Mouse (Mus musculus) lung, adult 2 months (tissue): Measurements from ENCODE around the gene Coa6. TPM values are rescaled to one million over a fixed set of nuclear protein-coding genes. Genes with fewer than 3 reads are reported as not detected.
A peak's percentile ranks its signal among the peaks of the same experiment; 100 is the strongest.

Experiments
- DNase-seq: peaks from one replicate; pipeline ENCODE4 v3.0.0; 2022
- H3K4me1 ChIP-seq: fragments of 200-500 bp; 2 replicates; pipeline ENCODE4 v1.6.1; 2011; ENCODE audit warnings: low read length; ENCODE audit not compliant: control insufficient read depth, insufficient read depth
- H3K4me3 ChIP-seq: fragments of 200-500 bp; replicated peaks from 2 replicates; pipeline ENCODE3; 2011; ENCODE audit warnings: low read depth, mild to moderate bottlenecking, control low read depth, low read length; ENCODE audit errors: extremely low read depth
- CTCF ChIP-seq: fragments of 200-500 bp; IDR thresholded peaks from 2 replicates; pipeline ENCODE4 v1.5.1; 2011; ENCODE audit warnings: mild to moderate bottlenecking, low read length, control low read depth; ENCODE audit not compliant: insufficient read depth
- POLR2A ChIP-seq: fragments of 200-500 bp; IDR thresholded peaks from 2 replicates; pipeline ENCODE4 v1.6.1; 2011; ENCODE audit warnings: low read depth, mild to moderate bottlenecking, control low read depth, low read length, borderline replicate concordance; ENCODE audit errors: extremely low read depth
- WGBS: fragments of 180-500 bp; shearing (Covaris S2); methylation state at CpG from one replicate; pipeline ENCODE4 v1.1.7; 2018; 5-methylcytosine and 5-hydroxymethylcytosine counted together
- polyA plus RNA-seq: library from polyadenylated mRNA; depleted of rRNA; stranded (reverse); fragments of >200 nt; gene quantifications from 2 replicates; pipeline ENCODE4 v1.2.3, GENCODE M21; 2012; rRNA removed

Coa6 gene
- polyA plus RNA-seq, 1 experiment, result 31.2 TPM

DNA sequence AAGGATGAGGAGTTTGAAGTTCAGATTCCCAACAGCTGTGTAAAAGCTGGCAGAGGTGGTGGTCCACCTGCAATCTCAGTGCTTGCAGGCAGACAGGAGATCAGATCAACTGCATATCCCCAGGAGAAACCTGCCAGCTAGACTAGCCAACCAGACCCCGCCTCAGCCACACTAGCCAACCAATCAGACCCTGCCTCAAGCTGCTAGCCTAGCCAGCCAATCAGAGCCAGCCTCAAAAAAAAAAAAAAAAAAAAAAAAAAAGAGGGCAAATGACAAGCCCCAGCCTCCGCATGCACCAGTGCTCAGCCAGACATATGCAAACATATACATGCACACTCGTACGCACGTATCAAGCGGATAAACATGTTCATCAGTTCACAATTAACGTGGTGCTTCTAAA is 33.1 kb downstream of the Coa6 start:
- no peak for TF ChIP-seq CTCF
- no peak for TF ChIP-seq POLR2A
- no peak for DNase-seq
- Histone ChIP-seq H3K4me1 (no peaks in the 10 kb centered on the region), H3K4me3 (no peak overlapping the region)
- WGBS, result 90% methylated on average over 7 of the region's 7 CpGs

- WGBS, result 57% methylated on average over 3 of the region's 3 CpGs
- TF ChIP-seq POLR2A, result no peak
- peak; percentile 52 for TF ChIP-seq CTCF
- peak; percentile 52 for DNase-seq
- H3K4me1 ChIP-seq, result no peaks in the 10 kb centered on the region
- no peak overlapping the region for H3K4me3 ChIP-seq
Measured at GRCm38 (mm10) chr8:126460274-126460673, 38.0 kb downstream of the Coa6 start.

DNA sequence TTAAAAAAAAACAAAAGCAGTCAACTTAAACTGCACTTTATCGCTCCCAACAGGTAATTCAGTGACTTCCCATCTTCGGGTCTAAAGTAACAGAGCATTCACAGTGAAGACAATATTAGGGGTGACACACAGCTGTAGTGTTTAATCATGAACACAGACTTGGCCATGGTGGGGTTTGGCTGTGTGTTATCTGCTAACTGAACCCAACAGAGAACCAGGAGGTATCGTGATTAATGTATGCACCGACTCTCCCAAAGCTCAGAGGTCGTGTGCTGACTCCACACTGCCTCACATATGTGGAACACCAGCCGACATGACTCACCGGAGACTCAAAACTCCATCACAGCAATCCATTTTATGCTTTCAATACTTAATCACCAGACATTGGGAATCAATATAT is 39.4 kb downstream of the Coa6 start:
- H3K4me1 ChIP-seq, result no peaks in the 10 kb centered on the region
- H3K4me3 ChIP-seq, result no peak overlapping the region
- TF ChIP-seq POLR2A, result no peak
- no peak for TF ChIP-seq CTCF
- DNase-seq, result no peak
- 78% methylated on average over 7 of the region's 7 CpGs for WGBS

DNA sequence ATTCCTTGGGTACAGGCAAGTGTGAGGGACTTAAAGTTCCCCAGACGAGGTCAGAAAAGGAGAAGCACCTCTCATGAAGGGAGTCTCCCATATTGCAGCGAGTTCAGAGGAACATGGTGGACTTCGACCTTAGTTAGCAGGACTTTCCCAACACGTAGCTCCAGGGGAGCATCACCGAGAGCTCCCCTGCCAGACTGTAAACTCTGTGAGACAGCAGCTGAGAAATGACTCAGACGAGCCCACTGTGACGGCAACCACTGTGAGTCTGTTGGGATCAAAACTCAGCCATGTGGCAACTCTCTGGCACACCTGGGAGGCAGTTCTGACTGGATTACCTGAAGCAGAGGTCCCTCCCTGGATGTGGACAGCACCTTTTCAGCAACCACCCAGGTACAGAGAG is 41.8 kb downstream of the Coa6 start:
- no peak for DNase-seq
- Histone ChIP-seq H3K4me3 (no peak overlapping the region), H3K4me1 (no peaks in the 10 kb centered on the region)
- WGBS, result 82% methylated on average over 7 of the region's 7 CpGs
- no peak for TF ChIP-seq CTCF
- TF ChIP-seq POLR2A, result no peak

- Histone ChIP-seq H3K4me1 (peaks cover 4% of the 10 kb centered on the region), H3K4me3 (peak overlapping the region; percentile 70)
- no peak for TF ChIP-seq CTCF
- no peak for TF ChIP-seq POLR2A
- DNase-seq, result no peak
- WGBS, result 11% methylated on average over 16 of the region's 16 CpGs
Measured at GRCm38 (mm10) chr8:126473802-126474298, 51.5 kb downstream of the Coa6 start.

- Histone ChIP-seq H3K4me3 (peak within 1 kb of the TSS; percentile 70), H3K4me1 (peaks cover 4% of the 10 kb centered on the region)
- under 1% methylated on average over 123 of the region's 124 CpGs for WGBS
- DNase-seq, result peak; percentile 92
- peak; percentile 73; the same call in 1 of the 2 replicates for TF ChIP-seq POLR2A
- TF ChIP-seq CTCF, result no peak
Measured at GRCm38 (mm10) chr8:126474299-126475187, 52.2 kb downstream of the Coa6 start, which contains the start of gene Tarbp1. Gene Tarbp1, minus strand, starts transcription at chr8:126475065.

Other genes with a start within 250 kb of the Coa6 start
- 0.35 and 0.91 TPM in 2 replicates for gene Slc35f3, start 124.0 kb upstream of the Coa6 start, polyA plus RNA-seq
- gene Tarbp1, start 52.5 kb downstream of the Coa6 start, polyA plus RNA-seq, result 4.4 TPM in 2 replicates
- gene Irf2bp2, start 171.5 kb downstream of the Coa6 start, polyA plus RNA-seq, result 81.2 and 127 TPM in 2 replicates